Mouse (Mus musculus): ENCODE data around the gene Zpbp.

GRCm38 (mm10) chr11:11414188-11414587, 48.0 kb downstream of the Zpbp start:
- TF ChIP-seq POLR2A (IDR thresholded peaks at IDR 0.05; ENCODE audit: low read depth, low read length) (no peak), CTCF (IDR thresholded peaks at IDR 0.05; ENCODE audit: extremely low read depth, insufficient read length, insufficient replicate concordance, low read depth, low read length) (no peak)
